8 mouse cellular contexts compared by ENCODE assay signal in the genomic region with DNA sequence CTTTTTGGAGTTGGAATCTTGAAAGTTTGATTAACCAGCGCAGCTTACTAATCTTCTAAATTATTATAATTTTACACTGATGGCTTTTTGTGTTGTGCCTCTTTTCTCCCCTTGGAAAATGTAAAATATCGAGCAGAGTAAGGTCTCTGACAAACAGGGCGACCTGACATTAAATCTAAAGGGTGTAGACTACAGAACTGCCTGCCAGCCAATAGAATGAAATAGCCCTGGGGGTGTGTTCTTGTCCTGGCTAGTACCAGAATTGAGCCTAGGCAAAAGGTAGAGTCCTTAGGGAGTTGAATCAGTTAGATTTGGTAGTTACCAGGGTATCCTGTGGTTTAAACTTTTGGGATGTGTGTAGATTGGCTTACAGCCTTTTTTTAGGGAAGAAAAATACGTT. TPM values are rescaled to one million over a fixed set of nuclear protein-coding genes. Genes with fewer than 3 reads are reported as not detected.
A peak's percentile ranks its signal among the peaks of the same experiment; 100 is the strongest.
DNase-seq lines count a peak whose midpoint lies in the region; ATAC-seq and TF ChIP-seq lines count a peak whose summit lies in the region.

No protein-coding gene starts in this region.

- peak overlapping the region; percentile 90 for H3K4me3 ChIP-seq in bone marrow, adult 2 months (replicated peaks; ENCODE audit: control insufficient read depth, low read depth, low read length)
- H3K4me3 ChIP-seq in heart, embryonic 12.5 days: peak overlapping the region; percentile 89
- H3K4me3 ChIP-seq in limb, embryonic 10.5 days: peak overlapping the region; percentile 91
- peak overlapping the region; percentile 99 for H3K4me3 ChIP-seq in olfactory bulb, adult 2 months (ENCODE audit: insufficient read depth, low read depth, low read length)

- TF ChIP-seq CTCF in bone marrow, adult 2 months (IDR thresholded peaks at IDR 0.05; ENCODE audit: control insufficient read depth, insufficient read depth, low read length): no peak
- TF ChIP-seq CTCF in olfactory bulb, adult 2 months (IDR thresholded peaks at IDR 0.05; ENCODE audit: insufficient read depth, low read depth, low read length): no peak

- H3K4me2 ChIP-seq in heart, embryonic 12.5 days: peak overlapping the region; percentile 74

- no peak for TF ChIP-seq POLR2A in bone marrow, adult 2 months (IDR thresholded peaks at IDR 0.05; ENCODE audit: borderline replicate concordance, control insufficient read depth, low read depth, low read length)
- TF ChIP-seq POLR2A in olfactory bulb, adult 2 months (IDR thresholded peaks at IDR 0.05; ENCODE audit: insufficient read depth, low read depth, low read length): no peak

- no peaks in the 10 kb centered on the region for H3K27me3 ChIP-seq in heart, embryonic 12.5 days (replicated peaks)
- H3K27me3 ChIP-seq in limb, embryonic 10.5 days (ENCODE audit: low read depth, poor library complexity, severe bottlenecking): no peaks in the 10 kb centered on the region

- intact Hi-C loops in left cerebral cortex, postnatal 10 days (cut with DNase I): no loop called here

- 2% methylated on average over 4 of the region's 4 CpGs for WGBS in bone marrow, adult 2 months
- WGBS in heart, embryonic 12.5 days: 4% methylated on average over 4 of the region's 4 CpGs
- WGBS in limb, embryonic 10.5 days: under 1% methylated on average over 4 of the region's 4 CpGs
- WGBS in olfactory bulb, adult 2 months: 4% methylated on average over 4 of the region's 4 CpGs

- H3K9me3 ChIP-seq in heart, embryonic 12.5 days (replicated peaks): no peaks in the 10 kb centered on the region
- no peaks in the 10 kb centered on the region for H3K9me3 ChIP-seq in limb, embryonic 10.5 days (replicated peaks)

- peak overlapping the region; percentile 96 for H3K9ac ChIP-seq in heart, embryonic 12.5 days

- H3K27ac ChIP-seq in bone marrow, adult 2 months (ENCODE audit: control insufficient read depth, insufficient read depth, low read depth, low read length, poor library complexity): no peak overlapping the region; the same call in 1 of the 2 replicates
- peak overlapping the region; percentile 97; the same call in 1 of the 2 replicates for H3K27ac ChIP-seq in heart, embryonic 12.5 days (ENCODE audit: poor library complexity, severe bottlenecking)
- H3K27ac ChIP-seq in limb, embryonic 10.5 days: peak overlapping the region; percentile 98
- 0 out of 2 replicates have a peak overlapping the region, but pooled peaks have one; percentile 88 for H3K27ac ChIP-seq in olfactory bulb, adult 2 months (ENCODE audit: insufficient read depth, low read depth, low read length)

- H3K36me3 ChIP-seq in heart, embryonic 12.5 days: peaks cover 4% of the 10 kb centered on the region; the same call in 1 of the 2 replicates
- peaks cover 12% of the 10 kb centered on the region for H3K36me3 ChIP-seq in limb, embryonic 10.5 days

- DNase-seq in kidney, adult 11 months: peak; percentile 63
- DNase-seq in kidney, adult 18-20 months: no peak
- DNase-seq in limb, embryonic 10.5 days (ENCODE audit: low spot score): no peak
- no peak for DNase-seq in T-cell, adult 2 months (ENCODE audit: low spot score)
- DNase-seq in left cerebral cortex, postnatal 10 days (ENCODE audit: extremely low spot score in 1 of 2, low spot score in 2 of 2): no peak

- ATAC-seq in heart, embryonic 12.5 days (ENCODE audit: insufficient number of reproducible peaks, low FRiP score): no peak

- H3K4me1 ChIP-seq in bone marrow, adult 2 months (ENCODE audit: control insufficient read depth, insufficient read depth, low read length): peaks cover 2% of the 10 kb centered on the region
- peaks cover 17% of the 10 kb centered on the region for H3K4me1 ChIP-seq in heart, embryonic 12.5 days (replicated peaks)
- H3K4me1 ChIP-seq in limb, embryonic 10.5 days: peaks cover 18% of the 10 kb centered on the region
- peaks cover 5% of the 10 kb centered on the region; the same call in 1 of the 2 replicates for H3K4me1 ChIP-seq in olfactory bulb, adult 2 months (ENCODE audit: control insufficient read depth, insufficient read depth, low read length)

RNA-seq across cellular contexts. Expression of a gene that starts 1.2 kb away (rescaled TPM):
- polyA plus RNA-seq in bone marrow, adult 2 months (2011; ENCODE audit: insufficient read depth, insufficient read length, low replicate concordance, missing spikeins): 9.9 and 41.8 TPM in 2 replicates
- polyA plus RNA-seq in heart, embryonic 12.5 days (2016; fragmentation: Nextera tagmentation; extraction: Ambion mirVana): 66.4 and 70.8 TPM in 2 replicates
- polyA plus RNA-seq in limb, embryonic 10.5 days (2016; fragmentation: Nextera tagmentation; extraction: Ambion mirVana): 67.6 and 74.6 TPM in 2 replicates
- polyA plus RNA-seq in olfactory bulb, adult 2 months (2012; ENCODE audit: insufficient read depth, insufficient read length, low replicate concordance, missing spikeins): 89.8 and 428 TPM in 2 replicates
- total RNA-seq in left cerebral cortex, postnatal 10 days (2021): 100 to 1,000 TPM; 339 to 352 TPM

RNA-seq across cellular contexts. Expression of a gene that starts 1.4 kb away (rescaled TPM):
- polyA plus RNA-seq in bone marrow, adult 2 months (2011; ENCODE audit: insufficient read depth, insufficient read length, low replicate concordance, missing spikeins): 0.45 and 1.5 TPM in 2 replicates
- polyA plus RNA-seq in heart, embryonic 12.5 days (2016; fragmentation: Nextera tagmentation; extraction: Ambion mirVana): 7.6 and 7.8 TPM in 2 replicates
- 9.6 and 10.0 TPM in 2 replicates for polyA plus RNA-seq in limb, embryonic 10.5 days (2016; fragmentation: Nextera tagmentation; extraction: Ambion mirVana)
- not detected in 2 replicates for polyA plus RNA-seq in olfactory bulb, adult 2 months (2012; ENCODE audit: insufficient read depth, insufficient read length, low replicate concordance, missing spikeins)
- total RNA-seq in left cerebral cortex, postnatal 10 days (2021): 10 to 100 TPM; 10.4 to 11.3 TPM

RNA-seq across cellular contexts. Expression of a gene that starts 43.5 kb away (rescaled TPM):
- polyA plus RNA-seq in bone marrow, adult 2 months (2011; ENCODE audit: insufficient read depth, insufficient read length, low replicate concordance, missing spikeins): not detected in 2 replicates
- polyA plus RNA-seq in heart, embryonic 12.5 days (2016; fragmentation: Nextera tagmentation; extraction: Ambion mirVana): not detected in 2 replicates
- polyA plus RNA-seq in limb, embryonic 10.5 days (2016; fragmentation: Nextera tagmentation; extraction: Ambion mirVana): not detected in 2 replicates
- not detected in 2 replicates for polyA plus RNA-seq in olfactory bulb, adult 2 months (2012; ENCODE audit: insufficient read depth, insufficient read length, low replicate concordance, missing spikeins)
- total RNA-seq in left cerebral cortex, postnatal 10 days (2021): 1 to 10 TPM in 1 of 2 experiments, not detected in 1; 1.0 TPM
